Mouse (Mus musculus) thymus, adult 2 months (tissue): ENCODE measurements around the gene Ptpn12.

Source experiments
- CTCF ChIP-seq: fragments of 200-500 bp; IDR thresholded peaks from 2 replicates; pipeline ENCODE4 v1.5.1; 2012; ENCODE audit warnings: mild to moderate bottlenecking, control low read depth, low read length, moderate library complexity, borderline replicate concordance; ENCODE audit not compliant: control insufficient read depth, poor library complexity, insufficient read depth; ENCODE audit errors: extremely low read depth
- POLR2A ChIP-seq: fragments of 200-500 bp; IDR thresholded peaks from 2 replicates; pipeline ENCODE4 v1.6.1; 2012; ENCODE audit warnings: mild to moderate bottlenecking, low read length, control low read depth, moderate library complexity; ENCODE audit not compliant: control insufficient read depth, poor library complexity, insufficient read depth; ENCODE audit errors: extremely low read depth

DNA sequence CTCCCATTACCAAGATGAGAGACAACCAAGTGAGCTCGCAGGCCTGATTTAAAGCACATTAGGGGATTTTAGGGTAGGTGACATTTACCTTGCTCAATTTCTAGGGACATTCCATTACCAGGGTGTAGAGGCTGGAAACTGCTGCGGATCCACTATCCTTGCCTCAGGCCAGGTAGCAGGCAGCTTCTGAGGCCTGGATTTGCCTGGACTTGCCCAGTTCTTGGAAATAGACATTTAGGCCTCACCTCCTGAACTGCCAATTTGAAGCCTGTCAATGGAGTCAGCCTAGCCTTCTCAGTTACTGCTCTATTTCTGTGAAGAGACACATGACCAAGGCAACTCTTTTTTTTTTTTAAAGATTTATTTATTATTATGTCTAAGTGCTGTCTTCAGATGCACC, 94.8 kb downstream of the Ptpn12 start:
- TF ChIP-seq CTCF (no peak), POLR2A (no peak)
